Mouse (Mus musculus): ENCODE data around the gene Exoc6. TPM values are rescaled to one million over a fixed set of nuclear protein-coding genes. Genes with fewer than 3 reads are reported as not detected.

Exoc6 gene
- polyA plus RNA-seq, 1 experiment from 2014 or later, result 7.9 TPM

DNA sequence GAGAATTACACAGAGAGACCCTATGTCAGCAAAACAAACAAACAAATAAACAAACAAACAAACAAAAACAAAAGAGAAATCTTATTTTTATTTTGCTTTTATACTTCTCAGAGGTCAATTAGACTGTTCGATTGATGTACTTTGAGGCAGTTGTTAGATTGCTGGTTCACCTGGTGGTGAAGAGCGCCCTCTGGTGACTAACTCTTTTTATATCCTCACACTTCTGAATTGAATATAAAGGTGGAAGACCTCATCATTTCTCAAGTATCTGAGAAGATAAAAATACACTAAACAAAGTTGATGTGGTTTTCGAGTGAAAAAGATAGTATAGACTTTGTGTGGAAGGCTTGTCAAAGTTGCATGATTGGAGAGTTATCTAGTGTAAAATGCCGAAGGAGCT, 13.5 kb downstream of the Exoc6 start:
- Histone ChIP-seq H3K27me3 (ENCODE audit: low read depth, poor library complexity, severe bottlenecking) (peaks cover 4% of the 10 kb centered on the region; the same call in 1 of the 2 replicates), H3K9me3 (replicated peaks) (no peaks in the 10 kb centered on the region), H3K4me3 (no peak overlapping the region), H3K27ac (replicated peaks) (no peak overlapping the region), H3K4me1 (peaks cover 8% of the 10 kb centered on the region), H3K36me3 (no peaks in the 10 kb centered on the region)
- 39% methylated on average over 4 of the region's 4 CpGs for WGBS
- DNase-seq (ENCODE audit: low spot score), result no peak

- DNase-seq (ENCODE audit: low spot score), result no peak
- H3K4me1 ChIP-seq, result no peaks in the 10 kb centered on the region
- no peaks in the 10 kb centered on the region for H3K36me3 ChIP-seq
- no peak overlapping the region for H3K27ac ChIP-seq (replicated peaks)
- H3K4me3 ChIP-seq, result no peak overlapping the region
- WGBS, result 68% methylated on average over 7 of the region's 7 CpGs
- peaks cover 4% of the 10 kb centered on the region; the same call in 1 of the 2 replicates for H3K27me3 ChIP-seq (ENCODE audit: low read depth, poor library complexity, severe bottlenecking)
- H3K9me3 ChIP-seq (replicated peaks), result no peaks in the 10 kb centered on the region
Observed at GRCm38 (mm10) chr19:37565806-37566205, 15.6 kb downstream of the Exoc6 start.

- DNase-seq (ENCODE audit: low spot score), result no peak
- Histone ChIP-seq H3K4me1 (peaks cover 6% of the 10 kb centered on the region; the same call in 1 of the 2 replicates), H3K36me3 (no peaks in the 10 kb centered on the region), H3K9me3 (replicated peaks) (no peaks in the 10 kb centered on the region), H3K4me3 (no peak overlapping the region), H3K27me3 (ENCODE audit: low read depth, poor library complexity, severe bottlenecking) (peaks cover 4% of the 10 kb centered on the region; the same call in 1 of the 2 replicates), H3K27ac (replicated peaks) (no peak overlapping the region)
- 89% methylated on average over 12 of the region's 12 CpGs for WGBS
Observed at GRCm38 (mm10) chr19:37569186-37569754, 19.1 kb downstream of the Exoc6 start.

DNA sequence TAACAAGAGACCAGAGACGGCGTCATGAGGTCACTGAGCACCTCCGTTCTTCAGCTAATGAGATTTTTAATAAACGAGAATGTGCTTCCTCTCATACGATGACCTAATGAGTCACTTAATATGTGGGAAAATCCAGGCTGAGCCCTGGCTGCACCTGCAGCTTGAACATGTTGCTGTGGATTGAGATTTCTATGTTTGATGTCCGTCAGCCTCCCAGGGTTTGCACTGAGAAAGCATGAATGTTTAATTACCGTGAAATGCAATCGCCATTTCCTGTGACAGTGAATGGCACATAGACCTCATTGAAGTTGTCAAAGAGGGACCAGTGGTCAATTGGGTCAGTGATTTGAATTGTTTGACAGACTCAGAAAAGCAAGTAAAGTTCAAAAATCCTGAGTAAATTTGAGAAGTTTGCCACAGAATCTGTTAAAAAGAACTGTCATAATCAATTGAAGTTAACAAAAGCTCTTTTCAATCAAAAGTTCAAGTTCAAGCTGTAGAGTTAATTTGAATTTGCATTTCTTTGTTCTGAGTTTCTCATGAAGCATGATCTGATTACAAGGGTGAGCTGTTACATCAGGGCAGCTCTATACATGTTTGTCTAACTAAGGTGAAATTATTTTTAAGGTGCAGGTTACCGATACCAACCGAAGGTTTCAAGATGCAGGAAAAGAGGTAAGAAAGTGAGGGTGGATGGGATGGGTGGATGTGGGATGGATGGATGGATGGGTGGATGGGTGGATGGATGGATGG, 20.9 kb downstream of the Exoc6 start:
- H3K27me3 ChIP-seq (ENCODE audit: low read depth, poor library complexity, severe bottlenecking), result peaks cover 4% of the 10 kb centered on the region; the same call in 1 of the 2 replicates
- WGBS, result 83% methylated on average over 10 of the region's 10 CpGs
- no peak overlapping the region for H3K27ac ChIP-seq (replicated peaks)
- H3K4me3 ChIP-seq, result no peak overlapping the region
- H3K4me1 ChIP-seq, result peaks cover 6% of the 10 kb centered on the region; the same call in 1 of the 2 replicates
- no peaks in the 10 kb centered on the region for H3K9me3 ChIP-seq (replicated peaks)
- H3K36me3 ChIP-seq, result no peaks in the 10 kb centered on the region
- no peak for DNase-seq (ENCODE audit: low spot score)

GRCm38 (mm10) chr19:37574802-37575201, 24.6 kb downstream of the Exoc6 start:
- Histone ChIP-seq H3K4me3 (no peak overlapping the region), H3K27ac (replicated peaks) (no peak overlapping the region), H3K4me1 (peaks cover 11% of the 10 kb centered on the region), H3K27me3 (ENCODE audit: low read depth, poor library complexity, severe bottlenecking) (no peaks in the 10 kb centered on the region), H3K9me3 (replicated peaks) (no peaks in the 10 kb centered on the region), H3K36me3 (no peaks in the 10 kb centered on the region)
- 60% methylated on average over 5 of the region's 5 CpGs for WGBS
- DNase-seq (ENCODE audit: low spot score), result no peak

DNA sequence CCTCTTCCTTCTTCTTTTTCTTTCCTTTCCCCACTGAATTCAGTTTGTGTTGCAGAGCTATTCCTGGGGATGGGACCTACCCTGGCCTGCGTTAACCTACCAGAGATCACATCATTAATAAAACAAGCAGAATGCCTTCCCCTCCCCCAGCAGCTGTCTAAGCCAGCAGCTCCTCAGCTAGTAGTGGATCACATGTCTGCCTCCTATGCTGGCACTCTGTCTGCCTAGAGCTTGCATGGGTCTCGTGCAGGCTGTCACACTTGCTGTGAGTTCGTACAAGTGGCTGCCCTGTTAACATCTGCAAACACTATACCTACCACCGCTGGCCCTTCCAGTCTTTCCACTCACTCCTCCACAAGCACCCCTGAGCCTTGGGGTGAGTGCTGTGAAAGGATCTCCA, 29.4 kb downstream of the Exoc6 start:
- Histone ChIP-seq H3K9me3 (replicated peaks) (no peaks in the 10 kb centered on the region), H3K27me3 (ENCODE audit: low read depth, poor library complexity, severe bottlenecking) (no peaks in the 10 kb centered on the region), H3K36me3 (no peaks in the 10 kb centered on the region), H3K4me3 (no peak overlapping the region), H3K4me1 (peaks cover 5% of the 10 kb centered on the region), H3K27ac (replicated peaks) (no peak overlapping the region)
- no peak for DNase-seq (ENCODE audit: low spot score)
- 66% methylated on average over 4 of the region's 4 CpGs for WGBS

- H3K27me3 ChIP-seq (ENCODE audit: low read depth, poor library complexity, severe bottlenecking), result no peaks in the 10 kb centered on the region
- no peak for DNase-seq (ENCODE audit: low spot score)
- H3K4me3 ChIP-seq, result no peak overlapping the region
- H3K4me1 ChIP-seq, result peaks cover 5% of the 10 kb centered on the region
- no peak overlapping the region for H3K27ac ChIP-seq (replicated peaks)
- H3K36me3 ChIP-seq, result no peaks in the 10 kb centered on the region
- WGBS, result 75% methylated on average over 6 of the region's 6 CpGs
- H3K9me3 ChIP-seq (replicated peaks), result no peaks in the 10 kb centered on the region
Observed at GRCm38 (mm10) chr19:37580438-37580837, 30.2 kb downstream of the Exoc6 start.

DNA sequence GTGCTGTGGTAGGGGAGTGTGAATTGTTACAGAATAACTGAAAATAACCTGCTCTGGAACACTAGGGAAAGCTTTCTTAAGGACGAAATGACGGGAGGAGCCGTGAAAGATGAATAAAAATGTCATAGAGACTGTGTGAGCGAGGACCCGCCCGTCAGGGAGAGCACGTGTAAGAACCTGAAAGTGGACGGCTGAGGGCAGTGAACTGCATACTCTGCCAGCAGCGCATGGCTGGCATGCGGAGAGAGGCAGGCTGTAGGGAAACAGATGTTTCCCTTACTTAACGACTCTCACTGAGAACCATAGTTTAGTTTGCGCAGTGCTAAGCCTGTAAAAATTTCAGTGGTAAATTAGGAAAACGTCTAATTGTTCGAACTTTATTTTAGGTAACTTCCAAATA, 35.0 kb downstream of the Exoc6 start:
- H3K4me3 ChIP-seq, result no peak overlapping the region
- no peaks in the 10 kb centered on the region for H3K36me3 ChIP-seq
- no peak for DNase-seq (ENCODE audit: low spot score)
- H3K27ac ChIP-seq (replicated peaks), result no peak overlapping the region
- 78% methylated on average over 14 of the region's 14 CpGs for WGBS
- 0 out of 2 replicates have a peak, but pooled peaks cover 3% of the 10 kb centered on the region for H3K4me1 ChIP-seq
- H3K9me3 ChIP-seq (replicated peaks), result no peaks in the 10 kb centered on the region
- no peaks in the 10 kb centered on the region for H3K27me3 ChIP-seq (ENCODE audit: low read depth, poor library complexity, severe bottlenecking)

GRCm38 (mm10) chr19:37585684-37586083, 35.5 kb downstream of the Exoc6 start:
- 83% methylated on average over 8 of the region's 8 CpGs for WGBS
- no peaks in the 10 kb centered on the region for H3K9me3 ChIP-seq (replicated peaks)
- H3K27ac ChIP-seq (replicated peaks), result no peak overlapping the region
- no peaks in the 10 kb centered on the region for H3K36me3 ChIP-seq
- DNase-seq (ENCODE audit: low spot score), result no peak
- no peaks in the 10 kb centered on the region for H3K27me3 ChIP-seq (ENCODE audit: low read depth, poor library complexity, severe bottlenecking)
- 0 out of 2 replicates have a peak, but pooled peaks cover 3% of the 10 kb centered on the region for H3K4me1 ChIP-seq
- no peak overlapping the region for H3K4me3 ChIP-seq

DNA sequence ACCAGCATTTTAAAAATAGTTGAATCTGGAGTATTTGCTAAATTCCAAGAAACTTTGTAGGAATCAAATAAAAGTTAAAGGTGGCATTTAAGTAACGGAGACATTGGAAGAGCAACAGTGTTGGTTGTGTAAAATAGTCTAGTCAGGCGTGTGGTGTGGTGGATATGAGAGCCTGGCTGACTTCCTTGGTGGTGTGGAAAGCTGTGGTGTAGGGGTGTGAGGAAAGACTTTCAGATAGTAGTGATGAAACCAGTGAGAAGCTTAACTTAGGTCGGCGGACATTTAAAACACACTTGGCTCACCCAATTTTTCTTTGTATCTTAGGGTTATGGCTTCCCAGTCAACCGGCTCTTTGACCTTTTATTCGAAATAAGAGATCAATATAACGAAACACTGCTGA, 40.3 kb downstream of the Exoc6 start:
- H3K4me1 ChIP-seq, result 0 out of 2 replicates have a peak, but pooled peaks cover 3% of the 10 kb centered on the region
- H3K27ac ChIP-seq (replicated peaks), result no peak overlapping the region
- H3K9me3 ChIP-seq (replicated peaks), result no peaks in the 10 kb centered on the region
- DNase-seq (ENCODE audit: low spot score), result no peak
- WGBS, result 94% methylated on average over 7 of the region's 7 CpGs
- H3K27me3 ChIP-seq (ENCODE audit: low read depth, poor library complexity, severe bottlenecking), result no peaks in the 10 kb centered on the region
- no peak overlapping the region for H3K4me3 ChIP-seq
- H3K36me3 ChIP-seq, result 0 out of 2 replicates have a peak, but pooled peaks cover 3% of the 10 kb centered on the region

DNA sequence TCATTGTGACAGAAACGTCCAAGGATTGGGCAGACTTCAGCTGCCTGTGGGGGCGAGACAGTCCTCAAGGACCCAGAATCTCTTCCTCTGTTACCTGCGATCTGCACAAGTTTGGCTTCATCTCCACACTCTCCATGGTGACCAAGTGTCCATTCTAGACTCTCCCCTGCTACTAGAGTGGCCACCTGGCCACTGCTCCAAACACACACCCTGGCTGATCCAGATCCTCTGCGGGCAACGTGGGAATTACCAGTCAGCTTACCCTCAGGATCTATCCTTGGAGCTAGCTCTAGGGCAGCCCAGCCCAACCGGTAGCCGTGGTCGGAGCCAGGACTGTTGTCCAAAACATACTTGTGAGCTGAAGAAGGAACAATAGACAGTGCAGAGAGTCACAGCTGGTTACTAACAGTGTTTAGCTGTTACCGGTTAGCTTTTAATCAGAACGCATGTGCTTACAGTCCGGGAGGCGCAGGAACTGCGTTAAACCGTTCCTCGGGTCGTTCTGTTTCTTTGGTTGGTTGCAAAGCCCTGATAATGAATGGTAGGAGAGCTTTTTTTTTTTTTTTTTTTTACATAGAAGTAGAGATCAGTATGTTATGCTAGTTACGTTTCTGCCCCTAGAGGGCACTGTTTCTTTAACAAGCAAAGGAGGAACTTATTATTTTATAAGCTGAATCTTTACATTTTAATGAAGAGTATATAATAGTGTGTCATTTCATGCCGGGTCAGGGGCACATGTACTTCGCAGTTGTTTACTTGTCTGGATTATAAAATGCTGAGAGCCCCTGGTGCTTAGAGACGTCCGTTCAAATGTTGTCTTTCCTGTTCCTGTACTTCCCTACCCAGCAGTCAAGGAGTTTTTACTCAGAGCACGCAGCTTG, 52.0 kb downstream of the Exoc6 start:
- Histone ChIP-seq H3K27me3 (ENCODE audit: low read depth, poor library complexity, severe bottlenecking) (no peaks in the 10 kb centered on the region), H3K4me1 (peaks cover 4% of the 10 kb centered on the region; the same call in 1 of the 2 replicates), H3K4me3 (no peak overlapping the region), H3K9me3 (replicated peaks) (no peaks in the 10 kb centered on the region), H3K36me3 (no peaks in the 10 kb centered on the region), H3K27ac (replicated peaks) (0 out of 2 replicates have a peak overlapping the region, but pooled peaks have one; percentile 2)
- WGBS, result 43% methylated on average over 22 of the region's 22 CpGs
- no peak for DNase-seq (ENCODE audit: low spot score)

GRCm38 (mm10) chr19:37609991-37610390, 59.8 kb downstream of the Exoc6 start:
- Histone ChIP-seq H3K27me3 (ENCODE audit: low read depth, poor library complexity, severe bottlenecking) (no peaks in the 10 kb centered on the region), H3K27ac (replicated peaks) (0 out of 2 replicates have a peak overlapping the region, but pooled peaks have one; percentile 24), H3K4me1 (0 out of 2 replicates have a peak, but pooled peaks cover 3% of the 10 kb centered on the region), H3K36me3 (no peaks in the 10 kb centered on the region), H3K4me3 (no peak overlapping the region), H3K9me3 (replicated peaks) (no peaks in the 10 kb centered on the region)
- WGBS, result 69% methylated on average over 7 of the region's 7 CpGs
- DNase-seq (ENCODE audit: low spot score), result no peak

Data from midbrain, embryonic 10.5 days (tissue).